Mouse (Mus musculus) CD8-positive naive resting alpha-beta T cell, adult 2 months (primary cell): ENCODE measurements around the gene Hmcn1.

Experiments
- DNase-seq, 2 experiments: peaks; one replicate each; pipeline ENCODE4 v3.0.0; 2022; ENCODE audit warnings: low read depth in 2 of 2, low spot score in 2 of 2

Hmcn1 gene

DNA sequence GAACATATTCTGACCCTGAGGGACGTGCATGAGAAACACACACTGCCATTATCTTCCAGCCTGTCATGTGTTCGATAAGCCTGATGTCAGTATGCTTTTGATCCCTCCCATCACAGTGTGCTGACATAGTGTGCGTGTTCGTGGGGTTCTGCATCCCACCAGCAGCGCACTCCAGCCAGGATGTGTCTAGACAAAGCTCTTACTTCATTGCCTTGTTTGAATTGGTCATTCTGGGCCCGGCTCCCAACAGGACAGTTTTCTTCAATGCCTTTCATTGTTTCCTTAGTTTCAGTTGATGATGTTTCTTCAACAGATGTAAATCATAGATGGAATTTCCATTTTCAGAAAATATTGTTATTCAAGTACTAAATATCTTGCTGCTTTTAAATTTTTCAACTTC, 206.5 kb downstream of the Hmcn1 start:
- no peak for DNase-seq

DNA sequence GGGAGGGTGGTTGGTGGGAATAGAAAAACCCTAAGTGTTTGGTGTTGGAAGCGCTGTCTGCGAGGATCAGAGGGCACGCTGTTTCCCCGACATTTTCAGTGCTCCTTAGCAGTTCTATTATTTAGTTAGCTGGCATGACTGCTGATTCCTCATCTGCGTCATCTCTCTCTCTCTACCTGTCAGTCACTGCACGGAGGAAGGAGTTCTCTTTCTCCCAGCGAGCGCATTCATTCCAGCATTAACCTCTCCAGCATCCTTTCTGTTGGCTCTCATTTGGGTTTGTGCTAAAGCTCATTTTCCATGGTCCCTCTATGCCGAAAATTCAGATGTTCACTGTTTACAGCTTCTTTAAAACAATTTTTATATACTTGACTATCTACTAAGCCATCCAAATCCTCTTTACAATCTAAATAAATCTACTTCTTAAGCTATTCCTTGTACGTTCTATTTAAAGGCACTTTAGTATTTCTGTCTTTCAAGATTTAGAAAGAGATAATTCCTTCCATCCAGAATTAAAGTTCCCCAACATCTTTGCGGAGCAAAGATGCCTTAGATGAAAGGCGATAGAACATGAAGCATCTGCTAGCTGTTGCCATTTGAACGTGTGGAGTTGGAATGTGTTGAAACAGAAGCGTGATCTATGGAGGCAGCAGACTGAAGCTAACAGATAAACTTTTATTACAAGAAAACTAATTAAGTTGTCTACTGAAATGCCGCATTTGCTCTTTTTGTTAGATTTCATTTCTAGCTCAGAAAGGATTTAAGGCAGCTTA, 210.0 kb downstream of the Hmcn1 start:
- DNase-seq = no peak

DNA sequence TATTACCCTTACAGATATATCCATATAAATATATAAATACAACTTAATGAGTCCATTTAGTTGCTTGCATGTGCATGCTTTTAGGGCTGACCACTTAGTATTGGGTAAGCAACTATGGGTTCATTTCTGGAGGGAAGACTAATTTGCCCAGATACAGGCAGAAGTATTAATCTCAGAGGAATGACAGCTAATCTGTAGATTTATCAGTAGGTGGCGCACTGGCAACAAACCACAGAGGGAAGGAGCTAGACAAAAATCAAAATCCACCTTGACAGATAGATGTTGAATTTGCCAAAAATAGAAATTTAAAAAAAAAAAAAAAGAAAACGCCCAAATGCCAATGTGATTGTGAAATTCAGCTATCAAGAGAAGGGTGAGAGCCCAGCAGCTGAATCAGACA, 213.3 kb downstream of the Hmcn1 start:
- DNase-seq = no peak

- no peak for DNase-seq
These were observed 216.5 kb downstream of the Hmcn1 start for GRCm38 (mm10) chr1:150776741-150777140.

- DNase-seq = no peak
These were observed 217.5 kb downstream of the Hmcn1 start for GRCm38 (mm10) chr1:150775742-150776141.

GRCm38 (mm10) chr1:150772958-150773357, 220.3 kb downstream of the Hmcn1 start:
- no peak for DNase-seq

GRCm38 (mm10) chr1:150770948-150771521, 222.2 kb downstream of the Hmcn1 start:
- no peak for DNase-seq

- no peak for DNase-seq
These were observed 223.4 kb downstream of the Hmcn1 start for GRCm38 (mm10) chr1:150769836-150770235.

DNA sequence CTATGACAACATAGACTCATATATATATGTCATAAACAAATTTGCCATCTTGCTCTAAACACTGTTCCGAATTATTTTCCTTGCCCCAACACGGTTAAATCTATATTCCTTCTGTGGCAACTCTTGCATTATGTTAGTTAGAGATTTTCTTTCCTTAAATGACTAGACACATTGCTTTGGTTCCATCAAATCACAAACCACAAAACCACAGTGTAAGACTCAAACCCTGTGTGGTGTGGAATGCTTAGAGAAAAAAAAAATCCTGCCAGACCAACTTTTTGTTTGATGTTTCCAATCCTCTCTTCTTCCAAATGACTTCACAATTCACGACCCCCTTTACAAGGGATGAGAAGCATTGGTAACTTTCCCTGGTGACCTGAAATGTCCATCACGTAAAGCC, 231.6 kb downstream of the Hmcn1 start:
- no peak for DNase-seq

GRCm38 (mm10) chr1:150760801-150761331, 232.4 kb downstream of the Hmcn1 start:
- no peak for DNase-seq

GRCm38 (mm10) chr1:150759476-150760079, 233.7 kb downstream of the Hmcn1 start:
- DNase-seq = no peak

DNA sequence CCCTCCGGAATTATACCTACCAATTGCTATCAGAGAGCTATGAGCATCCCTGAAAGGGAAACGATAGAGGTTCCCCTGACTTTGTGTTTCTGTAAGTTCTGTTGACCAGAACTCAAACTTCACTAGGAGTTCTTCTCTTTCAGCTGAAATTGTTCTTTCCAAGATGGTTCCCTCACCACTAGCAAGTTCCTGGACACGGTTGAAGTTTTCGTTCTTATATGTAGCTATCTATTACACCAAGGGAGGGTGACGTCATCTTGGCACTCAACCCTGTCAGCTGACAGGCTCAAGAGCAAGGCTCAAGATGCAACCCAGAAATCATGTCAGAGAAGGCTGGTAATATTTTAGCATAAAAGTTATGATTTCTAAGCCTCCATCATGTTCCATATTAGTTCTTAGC, 239.3 kb downstream of the Hmcn1 start:
- DNase-seq = no peak

GRCm38 (mm10) chr1:150748783-150749182, 244.5 kb downstream of the Hmcn1 start:
- no peak for DNase-seq

- no peak for DNase-seq
These were observed 245.5 kb downstream of the Hmcn1 start for GRCm38 (mm10) chr1:150747771-150748170.

GRCm38 (mm10) chr1:150743097-150743843, 250.0 kb downstream of the Hmcn1 start:
- DNase-seq = no peak

DNA sequence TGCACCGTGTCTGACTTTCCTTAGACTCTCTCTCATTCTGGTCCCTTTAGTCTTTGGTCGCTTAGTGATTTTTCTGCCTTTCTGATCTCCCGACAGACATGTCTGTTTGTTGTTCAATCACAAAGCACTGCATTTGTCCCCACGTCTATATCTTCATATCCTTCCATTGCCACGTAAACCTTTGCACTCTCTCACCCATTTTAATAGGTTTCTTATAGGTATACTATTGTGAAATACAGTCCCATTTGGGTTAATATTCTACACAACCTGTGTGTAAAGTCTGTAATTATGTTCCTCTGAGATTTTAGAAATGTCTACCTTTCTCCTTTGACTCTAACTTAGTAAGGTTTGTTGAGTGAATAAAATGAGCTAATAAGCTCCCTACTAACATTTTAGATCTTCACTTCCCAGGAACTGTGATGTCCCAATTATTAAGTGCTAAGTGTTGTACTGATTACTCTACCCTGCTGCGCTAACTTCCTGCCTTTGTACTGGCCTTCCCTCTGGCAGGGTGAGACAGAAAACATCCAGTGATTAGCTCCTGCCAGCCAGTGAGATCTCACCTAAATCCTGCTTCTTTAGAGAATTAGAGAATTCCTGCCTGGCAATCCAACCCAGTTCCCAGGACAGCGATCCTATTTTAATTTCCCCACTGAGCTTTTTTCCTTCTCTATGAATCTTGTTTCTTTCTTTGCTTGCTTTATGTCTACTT, 250.7 kb downstream of the Hmcn1 start:
- no peak for DNase-seq

GRCm38 (mm10) chr1:150711438-150711837, 281.8 kb downstream of the Hmcn1 start:
- DNase-seq = no peak

GRCm38 (mm10) chr1:150706502-150706901, 286.7 kb downstream of the Hmcn1 start:
- DNase-seq = no peak

GRCm38 (mm10) chr1:150697749-150698148, 295.5 kb downstream of the Hmcn1 start:
- no peak for DNase-seq

GRCm38 (mm10) chr1:150682044-150682443, 311.2 kb downstream of the Hmcn1 start:
- no peak for DNase-seq

GRCm38 (mm10) chr1:150681433-150681832, 311.8 kb downstream of the Hmcn1 start:
- DNase-seq = no peak
